In the genomic region with DNA sequence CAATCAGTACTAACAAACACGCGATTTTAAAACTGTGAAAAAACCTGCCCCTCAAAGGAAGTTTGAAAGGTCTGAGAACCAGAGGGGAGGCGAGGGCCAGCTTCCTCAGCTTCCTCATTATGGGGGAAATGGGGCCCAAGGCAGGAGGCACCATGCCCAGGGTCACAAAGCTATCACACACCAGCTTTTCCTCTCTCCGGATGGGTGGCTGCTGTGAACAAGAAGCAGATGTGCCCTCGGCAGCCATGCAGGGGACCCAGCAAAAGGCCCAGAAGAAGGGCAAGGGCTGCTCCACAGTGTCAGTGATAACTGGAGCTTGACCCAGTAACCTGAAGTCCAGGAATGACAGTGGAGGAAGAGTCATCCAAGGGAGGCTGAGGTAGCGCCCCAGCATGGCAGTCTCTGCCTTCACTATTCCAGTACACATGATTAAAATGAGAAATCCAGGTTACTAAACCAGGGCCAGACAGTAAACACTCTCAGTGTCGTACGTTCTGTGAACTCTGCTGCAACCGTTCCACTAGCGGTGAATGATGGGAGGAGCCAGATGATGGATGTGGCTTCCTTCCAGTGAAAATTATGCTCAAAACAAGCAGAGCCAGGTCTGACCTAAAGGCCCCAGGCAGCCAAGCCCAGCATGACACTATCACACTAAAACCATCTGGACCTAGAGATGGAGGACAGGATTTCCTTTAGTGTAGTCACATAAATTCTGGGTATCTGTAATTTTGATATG, we compare ENCODE assay signal across 8 mouse cellular contexts. TPM values are rescaled to one million over a fixed set of nuclear protein-coding genes. Genes with fewer than 3 reads are reported as not detected.
A peak's percentile ranks its signal among the peaks of the same experiment; 100 is the strongest.
DNase-seq lines count a peak whose midpoint lies in the region; ATAC-seq and TF ChIP-seq lines count a peak whose summit lies in the region.

No protein-coding gene starts in this region.

- peak; percentile 97 for DNase-seq in heart, adult 11 months
- no peak for DNase-seq in heart, postnatal 25 days (ENCODE audit: low spot score)
- DNase-seq in CH12.LX (ENCODE audit: extremely low read depth): peak; percentile 20
- peak; percentile 35 to 61 for DNase-seq in kidney, postnatal 4 days
- DNase-seq in urinary bladder, postnatal 10 days (ENCODE audit: low spot score): no peak
- no peak for DNase-seq in ovary, postnatal 36 days (ENCODE audit: low spot score)

- no peaks in the 10 kb centered on the region for H3K9me3 ChIP-seq in CH12.LX (replicated peaks; ENCODE audit: low read length)

- no peaks in the 10 kb centered on the region for H3K27me3 ChIP-seq in CH12.LX (replicated peaks)

- no peak overlapping the region for H3K9ac ChIP-seq in CH12.LX (ENCODE audit: insufficient read depth, low read depth)

- TF ChIP-seq CTCF in CH12.LX (conservative IDR thresholded peaks at IDR 0.05 in 1 of 2, IDR thresholded peaks at IDR 0.05 in 1 of 2; ENCODE audit: low read depth in 2 of 2, low read length in 2 of 2): no peak

- peaks cover 3 to 64% of the 10 kb centered on the region in 2 experiments; a peak in 3 of 4 replicates for H3K4me1 ChIP-seq in CH12.LX (ENCODE audit: control insufficient read depth in 1 of 2, insufficient read depth in 2 of 2)

- peak; percentile 51 for ATAC-seq in granulocyte monocyte progenitor cell, adult 5-6 weeks (replicated peaks; ENCODE audit: poor library complexity, severe bottlenecking)
- peak; percentile 49 for ATAC-seq in monocyte, adult 5-6 weeks (replicated peaks; ENCODE audit: insufficient number of reproducible peaks, low FRiP score, low TSS enrichment, poor library complexity, severe bottlenecking)

- H3K27ac ChIP-seq in CH12.LX (ENCODE audit: insufficient read depth, low read depth): no peak overlapping the region

- no peak for TF ChIP-seq EP300 in CH12.LX (IDR thresholded peaks at IDR 0.05; ENCODE audit: low read length)

- in situ Hi-C loops in CH12.LX (cut with MboI; ENCODE audit: low pct_ligation_motif_present, low pct_unique_long_range_greater_than_20kb, low sequenced_read_pairs): loop anchor here (5.0 kb wide), 1 partner anchor 48 kb away; no protein-coding TSS in a partner anchor

- peaks cover 6% of the 10 kb centered on the region for H3K79me2 ChIP-seq in CH12.LX (replicated peaks; ENCODE audit: control insufficient read depth, extremely low read depth, insufficient read depth, poor library complexity, severe bottlenecking)

- H3K36me3 ChIP-seq in CH12.LX (replicated peaks in 1 of 2; ENCODE audit: control insufficient read depth in 1 of 2, insufficient read depth in 1 of 2, low read length in 1 of 2): peaks cover 3 to 81% of the 10 kb centered on the region in 2 experiments

- intact Hi-C loops in heart, postnatal 25 days (cut with DNase I): no loop called here

- no peak for TF ChIP-seq POLR2A in CH12.LX (IDR thresholded peaks at IDR 0.05; ENCODE audit: low read depth, low read length)

- H3K4me3 ChIP-seq in CH12.LX (replicated peaks in 1 of 3; ENCODE audit: low read depth in 2 of 3, low read length in 2 of 3, poor library complexity in 1 of 3): no peak overlapping the region

- no peak for TF ChIP-seq RAD21 in CH12.LX (IDR thresholded peaks at IDR 0.05; ENCODE audit: low read depth, low read length)

- dilution Hi-C loops in CH12.LX (cut with MboI; ENCODE audit: extremely low pct_ligation_motif_present, extremely low pct_unique_long_range_greater_than_20kb, low sequenced_read_pairs): no loop called here

- no peak overlapping the region for H3K4me2 ChIP-seq in CH12.LX (ENCODE audit: insufficient read depth, low read depth, poor library complexity, severe bottlenecking)

TF ChIP-seq in CH12.LX, 34 proteins besides CTCF, POLR2A, EP300 and RAD21:
- no peak for TF ChIP-seq MAX (IDR thresholded peaks at IDR 0.05; ENCODE audit: low read length)
- TF ChIP-seq NELFE (IDR thresholded peaks at IDR 0.05; ENCODE audit: low read depth, low read length): no peak
- TF ChIP-seq RCOR1 (conservative IDR thresholded peaks at IDR 0.05; ENCODE audit: low read depth, low read length): no peak
- no peak for TF ChIP-seq PAX5 (IDR thresholded peaks at IDR 0.05; ENCODE audit: low read length)
- no peak for TF ChIP-seq KAT2A (IDR thresholded peaks at IDR 0.05; ENCODE audit: insufficient replicate concordance, low read length)
- no peak for TF ChIP-seq TBP (conservative IDR thresholded peaks at IDR 0.05; ENCODE audit: low read depth, low read length)
- no peak for TF ChIP-seq MAFK (IDR thresholded peaks at IDR 0.05; ENCODE audit: insufficient replicate concordance, low read length)
- TF ChIP-seq USF1 (IDR thresholded peaks at IDR 0.05; ENCODE audit: low read depth, low read length): no peak
- no peak for TF ChIP-seq ELF1 (IDR thresholded peaks at IDR 0.05; ENCODE audit: low read depth, low read length)

RNA-seq across cellular contexts. Expression of a gene that starts 31.5 kb away (rescaled TPM):
- under 1 TPM; 0.62 to 0.81 TPM for total RNA-seq in heart, postnatal 25 days (2021)
- 0.04 TPM in 1 of 2 replicates, not detected in the other for total RNA-seq in CH12.LX (2012; rRNA removed)
- total RNA-seq in CH12.LX (2014; rRNA removed): not detected in 2 replicates
- 0.12 and 0.17 TPM in 2 replicates for polyA plus RNA-seq in CH12.LX (2012; ENCODE audit: insufficient read length, low read depth)
- not detected in 2 replicates for total RNA-seq in granulocyte monocyte progenitor cell, adult 5-6 weeks (2014; fragmentation: Nextera tagmentation)
- not detected in 2 replicates for total RNA-seq in granulocyte monocyte progenitor cell, adult 5-6 weeks (2017)
- 1.1 to 4.8 TPM (median 1.5 TPM) in 3 replicates for total RNA-seq in monocyte, adult 5-6 weeks (2017)

RNA-seq across cellular contexts. Expression of a gene that starts 42.1 kb away (rescaled TPM):
- 10 to 100 TPM; 17.1 to 18.1 TPM for total RNA-seq in heart, postnatal 25 days (2021)
- total RNA-seq in CH12.LX (2012; rRNA removed) (14.9 and 16.1 TPM in 2 replicates), CH12.LX (2014; rRNA removed) (10.6 and 11.6 TPM in 2 replicates)
- 17.8 and 19.1 TPM in 2 replicates for polyA plus RNA-seq in CH12.LX (2012; ENCODE audit: insufficient read length, low read depth)
- 44.0 and 48.2 TPM in 2 replicates for total RNA-seq in granulocyte monocyte progenitor cell, adult 5-6 weeks (2014; fragmentation: Nextera tagmentation)
- 37.8 and 40.1 TPM in 2 replicates for total RNA-seq in granulocyte monocyte progenitor cell, adult 5-6 weeks (2017)
- 52.3 to 82.1 TPM (median 68.3 TPM) in 3 replicates for total RNA-seq in monocyte, adult 5-6 weeks (2017)

Comparison
In these comparisons a context has a peak if more than half of its experiments do, and no peak if none do; other contexts are left out.
1. DNase-seq: peak in heart, adult 11 months (single experiment), CH12.LX (single experiment) and kidney, postnatal 4 days (2 of 2); none in heart, postnatal 25 days (single experiment), urinary bladder, postnatal 10 days (single experiment) and ovary, postnatal 36 days (single experiment).